Mouse (Mus musculus) heart, postnatal 0 days (tissue): ENCODE results near the gene Map6d1. TPM values are rescaled to one million over a fixed set of nuclear protein-coding genes. Genes with fewer than 3 reads are reported as not detected.

Source experiments
- ATAC-seq: fragments of 200-750 bp; cut with Nextera tagmentation; 2 replicates; pipeline ENCODE4 v1.8.0; 2017; ENCODE audit warnings: low read depth, moderate number of reproducible peaks, moderate library complexity; ENCODE audit not compliant: insufficient read depth
- DNase-seq: peaks from one replicate; pipeline ENCODE4 v3.0.0-alpha.2; 2016; ENCODE audit warnings: low spot score
- H3K27ac ChIP-seq: fragments of 300-500 bp; sonication (generic); 2 replicates; pipeline ENCODE4 v1.5.1; 2014; ENCODE audit warnings: low read depth, mild to moderate bottlenecking
- H3K27me3 ChIP-seq: fragments of 300-500 bp; sonication (generic); 2 replicates; pipeline ENCODE4 v1.6.1; 2014; ENCODE audit warnings: low read length, mixed read lengths; ENCODE audit not compliant: control insufficient read depth, insufficient read depth
- H3K36me3 ChIP-seq: fragments of 300-500 bp; sonication (generic); replicated peaks from 2 replicates; pipeline ENCODE4 v1.6.1; 2014; ENCODE audit warnings: low read length, mixed read lengths; ENCODE audit not compliant: control insufficient read depth, insufficient read depth
- H3K4me1 ChIP-seq: fragments of 300-500 bp; sonication (generic); 2 replicates; pipeline ENCODE4 v1.6.1; 2014; ENCODE audit warnings: antibody characterized with exemption; ENCODE audit not compliant: control insufficient read depth, insufficient read depth
- H3K4me2 ChIP-seq: fragments of 300-500 bp; sonication (generic); 2 replicates; pipeline ENCODE4 v1.6.1; 2014; ENCODE audit warnings: low read depth, mild to moderate bottlenecking, low read length, moderate library complexity
- H3K4me3 ChIP-seq: fragments of 300-500 bp; sonication (generic); 2 replicates; pipeline ENCODE4 v1.5.1; 2014; ENCODE audit warnings: low read depth, low read length
- H3K9ac ChIP-seq: fragments of 300-500 bp; sonication (generic); replicated peaks from 2 replicates; pipeline ENCODE4 v1.6.1; 2014; ENCODE audit warnings: low read depth, low read length, mixed read lengths
- H3K9me3 ChIP-seq: fragments of 300-500 bp; sonication (generic); replicated peaks from 2 replicates; pipeline ENCODE4 v1.6.1; 2016; ENCODE audit warnings: low read length; ENCODE audit not compliant: control insufficient read depth
- CTCF ChIP-seq: IDR thresholded peaks from 2 replicates; pipeline ENCODE4 v1.5.1; 2016; ENCODE audit warnings: antibody characterized with exemption, control low read depth, low read depth
- EP300 ChIP-seq: IDR thresholded peaks from 2 replicates; pipeline ENCODE4 v1.6.1; 2016; ENCODE audit warnings: antibody characterized with exemption, low read depth
- WGBS: fragments of 180-500 bp; shearing (Covaris S2); extraction: QIAGEN DNeasy Blood & Tissue Kit; methylation state at CpG from one replicate; pipeline ENCODE4 v1.1.7; 2014; 5-methylcytosine and 5-hydroxymethylcytosine counted together
- polyA plus RNA-seq: library from polyadenylated mRNA; unstranded; fragments of >200 nt; fragmentation: Nextera tagmentation; extraction: Ambion mirVana; gene quantifications from 2 replicates; pipeline ENCODE4 v1.2.1, GENCODE M21; 2015
- total RNA-seq: library from RNA; depleted of rRNA; stranded (reverse); fragments of >200 nt; gene quantifications from 2 replicates; pipeline ENCODE4 v1.2.3, GENCODE M21; 2014; ENCODE audit warnings: low replicate concordance

The Map6d1 gene
- total and polyA plus RNA-seq, 2 experiments from 2014 or later, result 0.18 to 1.9 TPM

DNA sequence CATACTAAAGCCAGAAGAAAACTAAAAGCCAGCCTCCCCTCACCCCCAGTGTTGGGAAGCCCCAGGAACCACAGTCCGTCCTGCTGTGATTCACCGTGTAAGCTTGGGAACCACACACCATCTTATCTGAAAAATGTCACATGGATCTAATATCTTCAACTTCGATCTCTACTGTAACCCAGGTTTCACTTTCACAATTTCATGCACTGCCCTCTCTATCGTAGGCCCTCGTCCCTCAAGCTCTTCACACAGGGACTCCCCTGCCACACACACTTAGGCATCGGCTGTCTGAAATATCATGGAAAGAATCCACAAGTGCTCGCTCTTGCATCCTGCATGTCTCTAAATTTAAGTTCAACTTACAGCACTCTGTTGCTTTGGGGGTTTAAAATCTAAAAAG, 23.9 kb upstream of the Map6d1 start:
- Histone ChIP-seq H3K9ac (no peak overlapping the region), H3K4me3 (no peak overlapping the region), H3K27ac (0 out of 2 replicates have a peak overlapping the region, but pooled peaks have one; percentile 26), H3K27me3 (no peaks in the 10 kb centered on the region), H3K4me2 (0 out of 2 replicates have a peak overlapping the region, but pooled peaks have one; percentile 4), H3K4me1 (no peaks in the 10 kb centered on the region), H3K9me3 (no peaks in the 10 kb centered on the region), H3K36me3 (no peaks in the 10 kb centered on the region)
- ATAC-seq (no peak), DNase-seq (no peak)
- WGBS, result 46% methylated on average over 7 of the region's 7 CpGs
- TF ChIP-seq CTCF (no peak), EP300 (no peak)

DNA sequence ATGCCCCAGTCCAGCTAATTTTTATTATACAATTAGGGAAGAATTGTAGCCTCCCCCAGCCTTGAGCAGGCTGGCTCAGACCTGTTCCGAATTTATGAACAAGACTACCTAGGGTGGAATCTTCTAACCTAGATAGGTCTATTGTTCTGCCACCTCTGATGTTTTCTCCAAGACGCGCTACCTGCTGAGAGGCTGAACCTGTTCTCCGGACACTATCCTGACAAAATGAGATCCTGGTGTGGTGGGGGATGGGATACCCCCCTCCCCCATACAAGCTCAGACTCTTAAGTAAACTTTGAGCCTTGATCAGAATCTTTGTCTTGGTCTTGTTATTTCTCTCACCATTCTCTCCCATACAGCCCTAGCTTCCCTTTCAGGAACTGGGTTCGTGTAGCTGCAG, 16.8 kb upstream of the Map6d1 start:
- no peak overlapping the region for H3K4me2 ChIP-seq
- TF ChIP-seq EP300, result no peak
- TF ChIP-seq CTCF, result no peak
- H3K27me3 ChIP-seq, result no peaks in the 10 kb centered on the region
- H3K9me3 ChIP-seq, result no peaks in the 10 kb centered on the region
- WGBS, result 87% methylated on average over 5 of the region's 5 CpGs
- DNase-seq (no peak), ATAC-seq (no peak)
- H3K4me3 ChIP-seq, result no peak overlapping the region
- no peaks in the 10 kb centered on the region for H3K4me1 ChIP-seq
- no peaks in the 10 kb centered on the region for H3K36me3 ChIP-seq
- H3K9ac ChIP-seq, result no peak overlapping the region
- no peak overlapping the region for H3K27ac ChIP-seq

- H3K9ac ChIP-seq, result no peak overlapping the region
- no peaks in the 10 kb centered on the region for H3K9me3 ChIP-seq
- H3K4me1 ChIP-seq, result no peaks in the 10 kb centered on the region
- no peak for TF ChIP-seq CTCF
- TF ChIP-seq EP300, result no peak
- ATAC-seq, result no peak
- H3K27ac ChIP-seq, result no peak overlapping the region
- 66% methylated on average over 9 of the region's 9 CpGs for WGBS
- H3K4me3 ChIP-seq, result no peak overlapping the region
- H3K27me3 ChIP-seq, result no peaks in the 10 kb centered on the region
- H3K36me3 ChIP-seq, result no peaks in the 10 kb centered on the region
- H3K4me2 ChIP-seq, result no peak overlapping the region
- DNase-seq, result no peak
These were observed 7.5 kb upstream of the Map6d1 start for GRCm38 (mm10) chr16:20248442-20249174.

DNA sequence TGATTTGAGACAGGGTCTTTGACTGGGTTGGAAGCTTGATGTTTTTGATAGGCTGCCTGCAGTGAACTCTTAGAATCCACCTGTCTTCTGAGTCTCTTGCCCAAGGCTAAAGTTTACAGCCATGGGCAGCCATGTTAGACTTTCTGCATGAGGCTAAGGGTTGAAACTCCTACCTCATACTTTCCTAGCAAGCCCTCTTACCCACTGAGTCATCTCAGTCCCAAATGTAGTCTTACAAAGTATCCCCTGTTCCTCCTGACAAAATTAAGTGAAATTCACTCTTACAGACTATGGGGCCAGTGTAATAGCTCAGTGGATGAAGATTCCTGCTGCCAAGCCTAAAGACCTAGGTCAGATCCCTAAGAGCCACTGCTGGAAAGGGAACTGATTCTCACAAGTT, 5.9 kb upstream of the Map6d1 start:
- Histone ChIP-seq H3K27me3 (0 out of 2 replicates have a peak, but pooled peaks cover under 1% of the 10 kb centered on the region), H3K4me2 (no peak overlapping the region), H3K9me3 (no peaks in the 10 kb centered on the region), H3K4me1 (no peaks in the 10 kb centered on the region), H3K9ac (no peak overlapping the region), H3K36me3 (no peaks in the 10 kb centered on the region), H3K4me3 (no peak overlapping the region), H3K27ac (no peak overlapping the region)
- DNase-seq (no peak), ATAC-seq (no peak)
- no peak for TF ChIP-seq EP300
- TF ChIP-seq CTCF, result no peak

GRCm38 (mm10) chr16:20238646-20239045, 2.5 kb downstream of the Map6d1 start:
- H3K4me1 ChIP-seq, result no peaks in the 10 kb centered on the region
- H3K4me3 ChIP-seq, result no peak overlapping the region
- no peak overlapping the region for H3K9ac ChIP-seq
- H3K4me2 ChIP-seq, result no peak overlapping the region
- ATAC-seq (no peak), DNase-seq (no peak)
- 86% methylated on average over 4 of the region's 4 CpGs for WGBS
- peaks cover 12% of the 10 kb centered on the region for H3K27me3 ChIP-seq
- no peaks in the 10 kb centered on the region for H3K9me3 ChIP-seq
- no peak overlapping the region for H3K27ac ChIP-seq
- no peak for TF ChIP-seq EP300
- no peak for TF ChIP-seq CTCF
- no peaks in the 10 kb centered on the region for H3K36me3 ChIP-seq

DNA sequence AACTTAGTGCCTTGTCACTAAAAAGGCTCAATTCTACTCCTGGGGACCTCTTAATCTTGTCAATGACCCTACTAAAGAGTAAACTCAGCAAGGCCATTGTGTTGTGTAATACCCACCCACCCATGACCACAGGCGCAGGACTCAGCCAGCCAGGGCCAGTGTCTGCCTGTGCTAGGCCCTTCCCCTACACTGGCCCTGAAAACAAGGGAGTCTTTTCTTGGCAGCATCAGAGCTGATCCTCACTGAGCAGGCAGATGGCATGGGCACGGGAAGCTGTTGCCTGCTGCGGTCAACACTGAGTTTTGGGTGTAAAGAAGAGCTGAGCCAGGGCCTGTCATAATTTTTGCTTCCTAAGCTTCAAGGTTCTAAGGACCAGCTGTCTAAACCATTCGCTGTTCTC, 3.7 kb downstream of the Map6d1 start:
- Histone ChIP-seq H3K27me3 (peaks cover 12% of the 10 kb centered on the region), H3K4me3 (no peak overlapping the region), H3K27ac (no peak overlapping the region), H3K4me1 (no peaks in the 10 kb centered on the region), H3K36me3 (no peaks in the 10 kb centered on the region), H3K4me2 (no peak overlapping the region), H3K9me3 (no peaks in the 10 kb centered on the region), H3K9ac (no peak overlapping the region)
- TF ChIP-seq CTCF, result no peak
- TF ChIP-seq EP300, result no peak
- 77% methylated on average over 4 of the region's 4 CpGs for WGBS
- no peak for DNase-seq
- no peak for ATAC-seq
